Mouse (Mus musculus) limb, embryonic 14.5 days (tissue): ENCODE data around the gene Gpha2. TPM values are rescaled to one million over a fixed set of nuclear protein-coding genes. Genes with fewer than 3 reads are reported as not detected.

Source experiments
- ATAC-seq: fragments of 200-750 bp; cut with Nextera tagmentation; 2 replicates; pipeline ENCODE4 v1.8.0; 2017; ENCODE audit warnings: low read depth, moderate number of reproducible peaks, moderate TSS enrichment; ENCODE audit not compliant: low FRiP score
- DNase-seq: peaks from one replicate; pipeline ENCODE4 v3.0.0-alpha.2; 2015; ENCODE audit warnings: low spot score
- H3K27ac ChIP-seq: fragments of 300-500 bp; sonication (generic); replicated peaks from 2 replicates; pipeline ENCODE4 v1.5.1; 2014; ENCODE audit warnings: low read depth, mild to moderate bottlenecking, low read length, moderate library complexity, mixed read lengths
- H3K27me3 ChIP-seq: fragments of 300-500 bp; sonication (generic); 2 replicates; pipeline ENCODE4 v1.6.1; 2014; ENCODE audit warnings: low read length, mixed read lengths; ENCODE audit not compliant: control insufficient read depth, insufficient read depth
- H3K36me3 ChIP-seq: fragments of 300-500 bp; sonication (generic); 2 replicates; pipeline ENCODE4 v1.6.1; 2014; ENCODE audit warnings: mild to moderate bottlenecking, low read length, moderate library complexity, mixed read lengths; ENCODE audit not compliant: control insufficient read depth, insufficient read depth
- H3K4me1 ChIP-seq: fragments of 300-500 bp; sonication (generic); 2 replicates; pipeline ENCODE4 v1.6.1; 2014; ENCODE audit warnings: antibody characterized with exemption, low read length, mixed read lengths; ENCODE audit not compliant: control insufficient read depth, insufficient read depth
- H3K4me2 ChIP-seq: fragments of 300-500 bp; sonication (generic); replicated peaks from 2 replicates; pipeline ENCODE4 v1.6.1; 2014; ENCODE audit warnings: low read depth, mild to moderate bottlenecking, low read length, moderate library complexity; ENCODE audit not compliant: severe bottlenecking
- H3K4me3 ChIP-seq: fragments of 300-500 bp; sonication (generic); replicated peaks from 2 replicates; pipeline ENCODE4 v1.5.1; 2014; ENCODE audit warnings: low read length
- H3K9ac ChIP-seq: fragments of 300-500 bp; sonication (generic); 2 replicates; pipeline ENCODE4 v1.6.1; 2014; ENCODE audit warnings: mild to moderate bottlenecking, low read depth, low read length, moderate library complexity; ENCODE audit not compliant: severe bottlenecking
- H3K9me3 ChIP-seq: fragments of 300-500 bp; sonication (generic); 2 replicates; pipeline ENCODE4 v1.6.1; 2016; ENCODE audit warnings: low read length; ENCODE audit not compliant: control insufficient read depth
- POLR2A ChIP-seq: fragments of 200-500 bp; IDR thresholded peaks from 2 replicates; pipeline ENCODE4 v1.8.0; 2012; ENCODE audit warnings: inconsistent platforms, mild to moderate bottlenecking, moderate library complexity, borderline replicate concordance; ENCODE audit not compliant: insufficient read depth, insufficient read length; ENCODE audit errors: extremely low read depth
- WGBS: fragments of 180-500 bp; shearing (Covaris S2); extraction: QIAGEN DNeasy Blood & Tissue Kit; methylation state at CpG from one replicate; pipeline ENCODE4 v1.1.7; 2014; 5-methylcytosine and 5-hydroxymethylcytosine counted together
- polyA plus RNA-seq, 2 experiments: library from polyadenylated mRNA; depleted of rRNA in 1 of 2; stranded (reverse) in 1 of 2; unstranded in 1 of 2; fragments of >200 nt; fragmentation: Nextera tagmentation in 1 of 2; extraction: Ambion mirVana in 1 of 2; gene quantifications; 2 replicates each; pipeline versions ENCODE4 v1.2.1 to v1.2.3; 2012 to 2014

The Gpha2 gene
- polyA plus RNA-seq, 2 experiments: 1.5 to 2.3 TPM

GRCm38 (mm10) chr19:6227864-6228263 is 1.7 kb downstream of the Gpha2 start:
- no peaks in the 10 kb centered on the region for H3K27me3 ChIP-seq
- DNase-seq: no peak
- H3K9me3 ChIP-seq: no peaks in the 10 kb centered on the region
- no peaks in the 10 kb centered on the region for H3K4me1 ChIP-seq
- WGBS: 89% methylated on average over 4 of the region's 4 CpGs
- H3K27ac ChIP-seq: no peak overlapping the region
- no peak overlapping the region for H3K9ac ChIP-seq
- peaks cover 54% of the 10 kb centered on the region for H3K36me3 ChIP-seq
- H3K4me2 ChIP-seq: no peak overlapping the region
- TF ChIP-seq POLR2A: no peak
- no peak overlapping the region for H3K4me3 ChIP-seq
- no peak for ATAC-seq

DNA sequence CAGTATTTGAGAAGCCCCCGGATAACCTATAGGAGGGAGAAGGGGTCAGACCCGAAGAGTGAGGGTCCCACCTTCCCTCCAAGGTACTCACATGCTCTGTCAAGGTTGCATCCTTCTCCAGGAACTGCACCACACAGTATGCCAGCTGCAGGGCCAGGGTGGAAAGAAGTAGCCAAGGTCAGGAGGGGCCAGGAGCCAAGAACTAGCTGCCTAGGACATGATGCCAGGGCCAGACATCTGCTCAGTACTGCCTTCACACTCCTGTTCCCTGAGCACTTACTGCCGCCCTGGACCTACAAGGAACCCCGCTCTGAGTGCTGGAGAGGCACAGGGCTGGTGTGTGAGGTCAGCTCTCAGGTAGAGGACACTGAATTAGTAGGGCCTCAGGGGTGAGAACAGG is 4.2 kb downstream of the Gpha2 start:
- H3K9ac ChIP-seq: no peak overlapping the region
- no peak overlapping the region for H3K27ac ChIP-seq
- 75% methylated on average over 4 of the region's 4 CpGs for WGBS
- peaks cover 62% of the 10 kb centered on the region for H3K36me3 ChIP-seq
- no peaks in the 10 kb centered on the region for H3K27me3 ChIP-seq
- no peak for TF ChIP-seq POLR2A
- no peak overlapping the region for H3K4me3 ChIP-seq
- DNase-seq: no peak
- H3K4me1 ChIP-seq: peaks cover 9% of the 10 kb centered on the region
- no peak for ATAC-seq
- no peak overlapping the region for H3K4me2 ChIP-seq
- H3K9me3 ChIP-seq: no peaks in the 10 kb centered on the region

- no peak overlapping the region for H3K4me3 ChIP-seq
- H3K9ac ChIP-seq: no peak overlapping the region
- TF ChIP-seq POLR2A: no peak
- no peak for ATAC-seq
- H3K27ac ChIP-seq: no peak overlapping the region
- H3K36me3 ChIP-seq: peaks cover 62% of the 10 kb centered on the region
- H3K4me1 ChIP-seq: peaks cover 9% of the 10 kb centered on the region
- no peaks in the 10 kb centered on the region for H3K27me3 ChIP-seq
- 81% methylated on average over 2 of the region's 2 CpGs for WGBS
- H3K9me3 ChIP-seq: no peaks in the 10 kb centered on the region
- no peak for DNase-seq
- no peak overlapping the region for H3K4me2 ChIP-seq
Measured at GRCm38 (mm10) chr19:6231036-6231435, 4.9 kb downstream of the Gpha2 start.

DNA sequence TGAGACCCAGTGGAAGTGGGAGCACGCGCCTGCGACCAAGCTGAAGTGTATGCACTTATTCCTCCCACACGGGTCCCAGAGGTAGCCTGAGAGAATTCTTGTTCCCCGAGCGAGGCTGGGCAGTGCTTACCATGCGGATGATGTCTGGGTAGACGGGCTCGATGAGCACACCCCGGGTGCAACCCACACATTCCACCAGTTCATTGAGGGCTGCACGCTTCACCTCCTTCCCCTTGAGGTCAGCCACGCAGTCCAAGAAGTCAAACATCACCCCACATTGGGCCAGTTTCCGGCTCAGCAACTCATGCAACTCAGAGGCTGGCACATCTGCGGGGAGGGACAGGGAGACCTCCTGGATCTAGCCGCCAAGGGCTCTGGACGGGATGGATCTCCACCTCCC is 7.5 kb downstream of the Gpha2 start:
- H3K9ac ChIP-seq: no peak overlapping the region
- peaks cover 9% of the 10 kb centered on the region for H3K4me1 ChIP-seq
- ATAC-seq (no peak), DNase-seq (no peak)
- TF ChIP-seq POLR2A: no peak
- H3K27ac ChIP-seq: no peak overlapping the region
- H3K27me3 ChIP-seq: no peaks in the 10 kb centered on the region
- H3K36me3 ChIP-seq: peaks cover 49% of the 10 kb centered on the region
- 93% methylated on average over 16 of the region's 16 CpGs for WGBS
- H3K4me2 ChIP-seq: no peak overlapping the region
- no peak overlapping the region for H3K4me3 ChIP-seq
- no peaks in the 10 kb centered on the region for H3K9me3 ChIP-seq

GRCm38 (mm10) chr19:6234337-6235083 is 8.3 kb downstream of the Gpha2 start:
- peak overlapping the region; percentile 91 for H3K4me2 ChIP-seq
- H3K4me3 ChIP-seq: peak overlapping the region; percentile 83
- 76% methylated on average over 11 of the region's 11 CpGs for WGBS
- H3K9me3 ChIP-seq: no peaks in the 10 kb centered on the region
- H3K27me3 ChIP-seq: no peaks in the 10 kb centered on the region
- no peak overlapping the region for H3K27ac ChIP-seq
- peaks cover 40% of the 10 kb centered on the region for H3K36me3 ChIP-seq
- no peak for TF ChIP-seq POLR2A
- peak overlapping the region; percentile 72; the same call in 1 of the 2 replicates for H3K9ac ChIP-seq
- ATAC-seq (no peak), DNase-seq (no peak)
- peaks cover 9% of the 10 kb centered on the region for H3K4me1 ChIP-seq
